Mouse (Mus musculus): ENCODE results near the gene Card9.

Card9 gene

DNA sequence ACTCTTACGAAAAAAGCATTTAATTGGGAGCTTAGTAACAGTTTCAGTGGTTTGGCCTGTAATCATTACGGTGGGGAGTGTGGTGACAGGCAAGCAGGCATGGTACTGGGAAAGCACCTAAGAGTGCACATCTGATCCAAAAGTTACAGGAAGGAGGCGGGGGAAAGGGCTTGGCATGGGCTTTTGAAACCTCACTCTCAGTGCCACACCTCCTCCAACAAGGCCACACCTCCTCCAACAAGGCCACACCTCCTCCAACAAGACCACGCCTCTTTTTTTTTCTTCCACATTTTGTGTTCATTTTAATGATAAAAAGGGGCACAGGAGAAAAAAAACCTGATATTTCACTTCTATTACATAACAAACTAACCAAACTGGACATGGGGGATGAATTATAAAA, 32.9 kb downstream of the Card9 start:
- no peak for DNase-seq (ENCODE audit: low spot score in 2 of 2)

DNA sequence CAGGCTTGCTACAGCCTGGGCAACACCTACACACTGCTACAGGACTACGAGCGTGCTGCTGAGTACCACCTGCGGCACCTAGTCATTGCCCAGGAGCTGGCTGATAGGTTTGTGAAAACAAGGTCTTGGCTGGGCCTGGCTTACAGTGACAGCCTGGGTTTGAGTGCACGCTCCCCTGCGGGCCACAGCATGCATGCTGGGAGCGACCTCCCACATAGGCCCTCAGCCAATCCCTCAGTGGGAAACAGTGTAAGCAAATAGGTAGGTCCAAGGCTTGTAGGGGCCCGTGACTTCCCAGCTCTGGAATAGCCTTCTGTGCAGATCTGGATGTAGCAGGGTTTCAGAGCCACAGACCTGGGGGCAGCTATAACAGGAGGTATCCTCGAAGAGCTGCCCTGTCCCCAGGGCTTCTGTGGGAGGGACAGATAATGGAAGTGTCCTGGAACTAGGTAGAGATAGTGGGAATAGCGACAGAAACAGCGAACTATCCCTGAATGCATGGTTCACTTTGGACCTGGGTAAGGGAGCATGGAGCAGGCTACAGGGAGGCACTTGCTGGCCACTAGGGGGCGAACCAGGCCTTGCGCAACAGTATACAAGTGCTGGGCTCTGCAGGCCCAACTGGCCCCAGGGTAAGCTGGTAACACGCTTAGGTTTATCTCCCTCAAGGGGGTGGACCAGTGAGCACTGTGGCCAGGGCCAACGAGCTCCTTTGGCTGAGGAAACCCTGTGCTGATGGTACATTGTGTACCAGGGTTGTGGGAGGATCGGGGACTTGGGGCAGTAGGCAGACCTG, 35.1 kb downstream of the Card9 start:
- DNase-seq (ENCODE audit: low spot score in 2 of 2) = no peak

DNA sequence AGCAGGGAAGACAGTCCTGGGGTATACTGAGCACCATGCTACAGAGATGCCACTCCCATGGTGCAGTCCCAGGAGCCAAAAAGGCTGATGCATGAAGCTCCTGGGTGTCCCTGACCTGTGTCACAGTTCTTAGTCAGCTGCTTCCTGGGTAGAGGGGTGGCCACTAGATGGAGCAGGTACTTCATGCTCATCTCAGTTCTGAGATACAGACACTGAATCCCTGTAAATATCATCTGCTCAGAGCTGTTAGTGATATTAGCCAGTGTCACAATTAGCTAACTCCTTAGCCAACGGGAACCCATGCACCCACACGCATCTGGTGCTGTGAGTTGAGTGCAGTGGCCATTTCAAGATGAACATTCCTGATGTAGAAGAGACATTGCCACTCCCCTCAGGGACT, 35.8 kb downstream of the Card9 start:
- DNase-seq (ENCODE audit: low spot score in 2 of 2) = no peak

DNA sequence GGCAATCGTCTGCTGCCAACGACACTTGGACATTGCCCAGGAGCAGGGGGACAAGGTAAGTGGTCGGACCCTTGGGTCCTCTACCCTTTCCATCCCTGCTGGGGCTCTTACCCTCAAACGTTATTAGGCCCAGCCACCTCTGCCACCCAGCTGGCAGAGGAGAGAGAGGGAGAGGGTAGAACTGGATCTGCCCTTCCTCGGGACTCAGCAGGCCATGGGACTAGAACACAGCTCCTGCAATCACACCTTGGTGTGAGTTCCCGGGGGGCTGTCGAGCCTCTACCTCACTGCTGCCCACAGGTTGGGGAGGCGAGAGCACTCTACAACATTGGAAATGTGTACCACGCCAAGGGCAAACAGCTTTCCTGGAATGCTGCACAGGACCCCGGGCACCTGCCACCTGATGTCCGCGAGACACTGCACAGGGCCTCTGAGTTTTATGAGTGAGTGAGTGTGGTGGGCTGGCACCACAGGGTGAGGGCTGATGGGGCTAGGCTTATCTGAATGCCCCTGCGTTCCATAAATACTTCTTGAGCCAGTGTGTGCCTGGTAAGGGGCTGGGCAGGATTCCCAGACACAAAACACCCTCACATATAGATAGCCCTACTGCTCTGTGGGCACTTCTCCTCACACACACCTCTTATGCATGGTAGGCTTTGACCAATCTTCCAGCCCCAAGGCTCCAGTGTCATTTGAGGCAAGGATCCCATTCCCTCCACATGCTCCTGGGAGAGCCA, 37.0 kb downstream of the Card9 start:
- no peak for DNase-seq (ENCODE audit: low spot score in 2 of 2)

DNA sequence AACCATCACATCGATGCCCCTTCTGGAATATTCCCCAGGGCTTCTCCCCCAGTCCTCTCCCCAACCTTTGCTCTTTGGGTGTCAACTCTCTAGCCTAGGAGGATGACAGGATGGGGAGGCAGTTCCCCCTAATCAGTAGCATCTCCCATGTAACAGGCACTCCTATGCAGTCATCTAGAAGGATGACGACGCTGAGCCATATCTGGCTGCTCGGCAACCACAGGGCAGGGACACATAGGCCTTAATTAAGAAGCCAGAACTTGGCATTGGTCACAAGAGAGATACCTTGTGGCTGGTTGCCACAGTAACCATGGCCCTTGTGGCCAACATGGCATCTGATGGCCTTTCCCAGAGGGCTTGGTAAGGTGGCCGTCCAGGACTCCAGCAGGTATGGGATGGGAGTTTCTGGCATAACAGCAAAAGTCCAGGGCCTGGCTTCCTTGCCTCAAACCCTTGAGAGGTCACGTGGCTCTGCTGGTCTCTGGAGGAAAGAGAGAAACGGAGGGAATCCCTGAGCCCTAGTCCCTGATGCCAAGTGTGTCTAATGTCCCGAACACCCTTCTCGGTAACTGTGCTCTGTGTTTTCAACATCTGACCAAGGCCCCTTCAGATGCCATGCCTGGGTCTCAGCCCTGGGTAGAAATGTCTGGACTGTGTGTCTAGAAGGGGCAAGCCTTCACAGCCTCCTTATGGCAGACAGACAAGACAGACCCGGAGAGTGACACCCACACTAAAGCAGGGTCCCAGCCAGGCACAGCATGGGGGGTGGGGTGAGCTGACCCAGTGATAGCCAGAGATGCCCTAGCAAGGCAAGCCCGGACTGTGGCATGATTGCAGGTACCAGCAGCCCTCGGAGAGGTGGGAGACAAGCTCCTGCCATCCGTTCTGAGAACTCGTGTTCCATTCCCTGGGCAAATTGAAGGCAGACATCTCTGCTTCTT, 40.2 kb downstream of the Card9 start:
- DNase-seq (ENCODE audit: low spot score in 2 of 2) = no peak

DNA sequence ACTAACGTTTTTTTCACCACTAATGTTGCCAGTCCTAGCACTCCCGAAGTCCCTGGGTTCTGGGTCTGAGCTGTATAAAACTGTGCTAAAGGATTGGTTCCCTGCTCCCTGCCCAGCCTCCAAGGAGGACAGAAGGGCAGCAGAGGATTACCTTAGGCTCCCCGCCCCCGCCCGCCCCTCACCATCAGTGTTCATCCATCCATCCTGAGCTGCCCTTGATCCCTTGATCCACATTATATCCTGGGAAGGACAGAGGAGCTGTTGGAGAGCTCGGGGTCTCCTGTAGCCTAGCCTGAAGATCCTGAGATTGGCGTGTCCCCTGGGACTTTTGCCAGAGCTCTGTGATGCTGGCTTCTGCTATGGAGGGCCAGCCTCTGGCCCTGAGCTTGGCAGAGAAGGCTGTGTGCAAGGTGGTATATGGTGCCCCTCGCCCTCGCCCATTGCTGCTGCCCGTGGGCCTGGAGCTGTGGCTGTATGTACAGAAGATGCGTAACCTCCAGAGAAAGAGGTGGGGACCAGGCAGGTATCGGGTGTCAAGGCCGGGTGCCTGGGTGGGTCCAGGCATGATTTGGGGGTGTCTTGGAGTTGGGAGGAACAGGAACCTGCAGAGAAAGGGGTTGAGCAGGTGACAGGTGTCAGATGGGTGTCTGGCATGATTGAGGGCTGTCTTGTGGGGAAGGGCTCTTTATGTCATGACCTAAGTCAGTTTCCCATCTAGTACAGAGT, 41.0 kb downstream of the Card9 start:
- no peak for DNase-seq (ENCODE audit: low spot score in 2 of 2)

DNA sequence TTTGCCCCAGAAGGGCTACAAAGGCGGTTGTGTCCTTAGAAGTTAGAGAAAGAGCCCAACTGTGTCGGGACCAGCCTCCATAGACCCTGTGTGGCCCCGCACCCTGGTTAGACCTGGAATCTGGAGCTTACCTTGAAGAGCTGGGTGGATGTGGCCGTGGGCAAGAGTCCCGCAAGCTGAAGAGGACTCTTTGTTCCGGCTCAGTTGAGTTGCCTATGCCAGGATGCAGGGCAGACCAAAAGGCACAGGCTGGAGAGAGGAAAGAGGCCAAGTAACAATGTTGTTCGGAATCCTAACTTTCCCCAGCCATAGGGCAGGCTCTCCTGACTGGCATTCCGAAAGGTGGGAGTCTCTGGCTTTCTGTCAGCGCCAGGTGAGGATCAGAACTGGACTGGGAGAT, 41.6 kb downstream of the Card9 start:
- DNase-seq (ENCODE audit: low spot score in 2 of 2) = no peak

DNA sequence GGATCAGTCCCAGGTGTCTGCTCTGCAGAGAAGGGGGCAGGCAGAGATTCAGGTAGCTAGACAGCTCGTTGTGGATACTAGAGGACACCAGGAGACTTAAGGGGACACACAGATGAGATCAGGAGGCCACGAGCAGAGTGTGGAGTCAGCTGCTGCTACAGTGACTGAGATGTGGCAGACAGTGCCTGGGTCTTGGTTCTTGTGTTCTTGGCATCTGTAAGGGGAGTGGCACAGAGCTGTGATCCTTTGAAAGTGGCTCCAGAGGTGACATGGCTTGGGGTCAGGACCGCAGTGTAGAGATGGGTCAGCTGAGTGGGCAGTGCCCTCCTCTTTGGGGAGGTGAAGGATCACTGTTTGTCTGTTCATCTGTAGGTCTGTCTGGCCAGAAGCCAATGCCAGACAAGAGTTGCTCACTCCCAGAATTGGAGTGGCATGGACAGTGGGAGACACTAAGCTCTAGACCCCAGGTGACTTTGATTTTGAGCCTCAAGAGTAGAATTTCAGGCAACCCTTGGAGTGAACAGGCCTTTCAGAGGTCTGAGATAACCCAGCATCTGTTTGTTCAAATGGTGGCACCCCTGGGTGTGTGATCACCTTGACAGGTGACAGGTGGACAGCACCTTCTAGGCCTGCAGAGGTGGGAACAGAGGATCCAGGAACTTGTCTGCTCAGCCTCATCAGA, 42.6 kb downstream of the Card9 start:
- DNase-seq (ENCODE audit: low spot score in 2 of 2) = no peak

DNA sequence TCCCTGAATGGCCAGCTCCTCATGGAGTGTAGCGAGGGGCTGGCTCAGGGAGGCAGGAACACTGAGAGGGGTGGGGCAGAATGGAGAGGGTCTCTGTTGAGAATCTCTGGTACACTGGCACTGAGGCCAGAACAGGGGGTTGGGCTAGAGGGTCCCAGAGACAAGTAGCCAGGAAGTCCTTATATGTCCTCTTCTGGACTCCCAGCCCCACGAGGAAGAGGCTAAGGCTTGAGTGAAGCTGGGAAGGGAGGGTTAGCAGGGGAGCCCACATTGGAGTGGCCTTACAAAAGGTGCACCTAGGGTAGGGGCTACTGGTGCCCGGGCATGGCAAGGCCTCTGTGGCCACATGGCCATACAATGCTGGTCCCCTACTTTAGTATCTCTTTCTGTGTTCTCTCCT, 43.3 kb downstream of the Card9 start:
- no peak for DNase-seq (ENCODE audit: low spot score in 2 of 2)

DNA sequence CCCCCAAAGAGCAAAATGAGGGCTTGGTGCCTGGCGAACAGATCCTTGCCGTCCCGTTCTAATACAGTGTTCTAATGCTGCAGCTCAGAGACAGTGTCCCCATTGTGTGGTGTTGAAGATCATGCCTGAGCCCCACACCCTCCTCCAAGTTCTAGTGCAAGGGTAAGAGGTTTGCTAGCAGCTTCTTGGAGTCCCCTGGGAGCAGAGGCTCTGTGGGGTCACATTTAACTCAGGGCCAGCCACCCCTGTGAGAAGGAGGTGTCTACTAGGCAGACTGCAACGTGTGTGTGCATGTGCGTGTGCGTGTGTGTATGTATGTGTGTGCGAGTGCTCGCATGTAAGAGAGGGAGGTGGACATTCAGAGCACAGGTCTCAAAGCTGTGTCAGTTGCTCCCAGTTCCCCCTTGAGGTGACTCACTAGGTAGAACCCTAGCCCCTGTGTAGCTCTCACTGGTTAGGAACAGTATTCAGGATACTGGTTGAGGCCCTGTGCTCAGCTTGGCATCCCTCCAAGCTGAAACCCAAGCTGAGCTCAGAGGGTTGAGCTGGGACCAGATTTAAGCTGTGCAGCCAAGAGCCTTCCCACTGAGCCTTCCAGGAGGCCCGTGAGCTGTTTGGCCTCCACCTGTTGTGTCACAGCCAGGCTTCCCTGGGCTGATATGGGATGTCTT, 44.0 kb downstream of the Card9 start:
- no peak for DNase-seq (ENCODE audit: low spot score in 2 of 2)

DNA sequence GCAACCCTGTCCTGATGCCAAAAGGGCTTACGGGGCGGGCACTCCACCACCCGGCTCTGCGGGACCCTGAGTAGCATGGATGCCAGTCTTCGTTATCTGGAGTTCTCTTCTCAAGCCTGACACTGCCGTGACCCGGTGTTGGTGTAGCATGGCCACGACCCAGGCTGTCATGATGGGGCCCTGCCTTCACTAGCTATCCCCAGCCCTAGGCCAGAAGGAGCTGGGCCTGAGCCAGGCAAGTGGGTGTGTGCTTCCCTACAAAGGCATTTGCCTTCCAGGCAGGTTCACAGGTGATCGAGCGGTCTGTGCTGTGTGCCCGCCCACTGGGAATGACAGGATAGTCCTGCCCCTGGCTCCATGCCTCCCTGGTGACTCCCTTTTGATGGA, 44.8 kb downstream of the Card9 start:
- DNase-seq (ENCODE audit: low spot score in 2 of 2) = no peak

DNA sequence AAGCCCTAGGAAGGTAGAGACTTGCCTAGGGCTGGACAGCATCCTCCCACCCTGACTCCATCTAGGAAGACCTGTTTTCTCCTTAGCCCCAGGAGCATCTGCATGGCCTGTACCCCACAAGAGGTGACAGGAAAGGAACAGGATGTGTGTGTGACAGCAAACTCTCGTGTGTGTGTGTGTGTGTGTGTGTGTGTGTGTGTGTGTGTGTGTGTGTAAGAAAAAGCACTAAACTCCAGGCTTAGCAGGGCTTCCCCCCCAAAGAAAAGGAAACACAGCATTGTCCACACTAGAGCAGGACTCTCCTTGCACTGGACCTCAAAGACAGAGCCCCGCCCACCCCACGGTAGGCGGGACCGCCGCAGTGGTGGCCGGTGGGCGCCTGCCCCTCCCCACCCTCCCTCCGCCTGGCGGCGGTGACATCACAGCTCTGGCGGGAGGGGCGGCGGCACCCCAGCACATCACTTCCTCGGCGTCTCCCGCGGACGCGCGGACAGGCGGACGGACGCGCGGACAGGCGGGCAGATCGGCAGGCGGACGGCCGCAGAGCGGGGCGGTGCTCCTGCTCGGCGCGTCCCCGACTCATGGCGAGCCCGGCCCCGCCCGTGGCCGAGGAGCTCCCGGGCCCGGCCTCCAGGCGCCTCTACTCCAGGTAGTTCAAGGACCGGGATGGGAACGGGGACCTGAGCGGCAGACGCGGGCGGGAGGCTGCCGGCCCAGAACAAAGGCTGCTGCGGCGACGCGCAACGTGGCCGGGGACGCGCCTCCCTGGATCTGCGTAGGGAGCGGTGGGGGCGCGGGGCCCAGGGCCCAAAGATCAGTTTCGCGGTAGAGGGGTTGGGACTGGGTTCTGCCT, 45.4 kb downstream of the Card9 start, which contains the start of gene Gpsm1:
Gene Gpsm1, plus strand, starts transcription at position 444 of the 853 bp plus-strand sequence.
- DNase-seq (ENCODE audit: low spot score in 2 of 2) = peak; percentile 73 to 74

DNA sequence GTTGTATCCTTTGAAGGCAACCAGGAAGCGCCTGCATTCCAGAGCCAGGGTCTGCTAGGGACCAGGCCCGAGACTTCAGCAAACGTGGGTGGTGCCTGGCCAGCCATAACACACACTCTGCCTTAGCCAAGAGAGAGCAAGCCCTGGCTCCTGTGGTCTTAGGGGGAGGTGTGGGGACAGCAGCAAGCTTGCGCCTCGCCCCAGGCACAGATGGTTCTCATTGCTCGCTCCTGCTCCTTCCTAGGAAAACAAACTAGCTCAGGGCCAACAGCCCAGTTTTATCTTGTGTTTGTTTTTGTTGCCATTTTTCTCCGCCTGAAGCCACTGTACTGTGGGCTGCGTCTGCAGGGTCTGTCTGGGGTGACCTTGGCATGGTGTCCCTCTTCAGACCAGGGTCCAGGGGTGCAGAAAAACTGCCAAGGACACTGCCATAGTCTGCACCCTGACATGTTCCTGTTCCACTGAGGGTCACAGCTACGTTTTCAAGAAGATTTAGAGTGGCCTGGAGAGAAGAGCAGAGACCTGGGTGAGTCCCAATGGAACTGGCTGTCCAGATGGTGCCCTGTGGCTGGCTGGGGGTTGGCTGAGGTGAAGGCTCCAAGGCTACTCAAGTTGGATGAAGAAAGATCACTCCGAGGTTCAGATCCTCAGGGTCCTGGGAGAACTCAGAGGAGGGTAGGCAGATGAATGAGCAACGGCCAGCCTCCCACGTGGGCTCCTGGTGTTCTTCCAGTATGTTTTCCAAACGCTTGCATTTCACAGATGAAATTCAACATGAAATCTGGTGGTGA, 46.2 kb downstream of the Card9 start:
- DNase-seq (ENCODE audit: low spot score in 2 of 2) = no peak

DNA sequence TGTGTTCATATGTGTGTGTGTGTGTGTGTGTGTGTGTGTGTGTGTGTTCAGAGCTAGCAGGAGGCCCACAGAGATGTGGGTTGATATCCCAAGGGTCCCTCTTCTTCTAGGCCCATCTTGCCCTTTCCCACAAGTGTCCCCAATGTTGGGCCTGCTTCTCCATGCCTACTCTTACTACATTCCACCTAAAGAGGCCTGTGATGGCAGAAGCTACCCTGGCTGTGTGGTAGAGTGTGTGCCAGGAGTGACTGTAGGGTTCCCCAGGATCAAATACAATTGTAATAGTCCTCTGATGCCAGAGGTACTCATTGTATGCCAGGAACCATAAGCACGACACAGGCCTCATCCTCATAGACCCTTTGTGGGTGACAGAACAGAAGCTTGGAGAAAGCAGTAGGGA, 47.3 kb downstream of the Card9 start:
- no peak for DNase-seq (ENCODE audit: low spot score in 2 of 2)

DNA sequence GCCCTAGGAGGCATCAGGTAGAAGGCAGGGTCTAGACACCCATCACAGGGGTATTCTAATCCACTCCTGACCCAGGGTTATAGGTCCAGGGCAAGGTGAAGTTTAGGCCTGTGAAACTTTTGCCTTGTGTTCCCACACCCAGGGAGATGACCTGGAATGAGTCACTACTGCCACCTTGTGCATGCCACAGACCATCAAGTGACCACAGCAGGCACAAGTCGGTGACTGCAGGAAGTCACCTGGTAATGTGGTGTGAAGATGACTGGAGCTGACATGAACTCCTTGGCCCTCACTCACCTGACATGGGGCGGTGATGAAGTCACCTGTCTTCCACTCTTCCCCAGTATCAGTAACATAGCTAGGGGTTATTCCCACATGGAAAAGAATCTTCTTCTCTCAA, 47.9 kb downstream of the Card9 start:
- no peak for DNase-seq (ENCODE audit: low spot score in 2 of 2)

DNA sequence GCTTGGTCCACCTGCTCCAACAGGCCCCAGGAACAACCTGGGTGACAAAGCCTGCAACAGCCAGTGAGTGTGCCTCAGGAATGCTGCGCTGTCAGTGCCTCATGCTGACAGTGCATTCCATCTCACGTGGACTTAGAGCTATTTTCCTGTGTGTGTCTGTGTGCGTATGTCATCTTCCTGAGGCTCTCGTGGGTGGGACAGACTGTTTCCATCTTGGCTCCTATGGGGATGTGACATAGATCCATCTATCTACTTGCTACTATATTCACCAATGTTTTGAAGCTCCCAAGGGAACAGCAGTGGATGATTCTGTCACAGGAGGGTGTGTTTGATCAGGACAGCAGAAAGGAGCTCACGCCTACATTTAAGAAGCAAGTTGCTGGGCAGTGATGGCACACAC, 48.8 kb downstream of the Card9 start:
- no peak for DNase-seq (ENCODE audit: low spot score in 2 of 2)

DNA sequence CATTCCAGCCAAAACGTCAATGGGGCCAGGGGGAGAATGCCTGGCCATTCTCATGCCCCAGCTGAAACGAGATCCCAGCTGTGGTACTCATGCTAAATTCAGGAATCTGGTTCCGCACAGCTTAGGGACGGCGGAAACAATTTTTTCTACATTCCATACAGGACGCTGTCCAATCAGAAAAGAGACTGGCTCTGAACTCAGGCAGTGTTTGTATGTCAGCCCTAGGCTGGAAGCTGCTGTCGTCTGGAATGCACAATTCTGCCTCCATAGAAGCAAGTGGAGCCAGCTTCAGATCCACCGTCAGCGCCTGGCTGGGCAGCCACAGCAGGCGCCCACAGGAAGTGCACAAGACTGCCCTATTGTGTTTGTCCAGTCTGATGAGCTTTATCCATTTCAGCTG, 51.0 kb downstream of the Card9 start:
- no peak for DNase-seq (ENCODE audit: low spot score in 2 of 2)

DNA sequence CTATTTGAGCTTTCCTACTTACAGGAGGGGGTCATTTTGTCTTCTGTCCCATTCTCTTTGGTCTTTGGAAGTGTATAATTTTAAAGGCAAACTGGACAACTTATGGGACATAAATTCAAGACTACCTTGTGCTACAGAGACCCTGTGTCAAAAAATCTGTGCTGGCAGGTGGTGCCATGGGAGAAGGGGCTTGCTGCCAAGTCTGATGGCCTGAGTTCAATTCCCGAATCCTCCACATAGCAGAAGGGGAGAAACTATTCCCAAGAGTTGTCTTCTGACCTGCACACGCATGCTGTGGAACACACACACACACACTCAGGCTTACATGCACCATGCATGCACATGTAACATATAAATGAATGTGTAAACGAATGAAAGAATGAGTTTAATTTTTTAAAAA, 54.0 kb downstream of the Card9 start:
- DNase-seq (ENCODE audit: low spot score in 2 of 2) = no peak

DNA sequence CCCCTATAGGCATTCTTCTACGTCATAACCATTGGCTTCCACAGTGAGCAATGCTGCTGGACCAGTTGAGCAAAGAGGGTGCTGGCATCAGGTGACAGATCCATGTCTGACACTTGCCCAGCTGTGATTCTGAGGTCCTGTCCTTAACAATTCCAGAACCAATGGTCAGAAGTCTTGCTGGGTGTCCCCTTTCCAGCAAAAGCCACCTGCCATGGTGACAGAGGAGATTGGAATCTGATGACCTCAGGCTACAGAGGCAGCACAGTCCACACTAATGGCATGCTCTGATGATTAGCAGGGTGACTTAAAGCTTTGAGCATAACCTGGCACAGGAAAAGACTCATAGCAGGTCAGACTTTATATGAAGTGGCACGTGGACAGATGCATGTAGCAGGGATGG, 55.2 kb downstream of the Card9 start:
- no peak for DNase-seq (ENCODE audit: low spot score in 2 of 2)
